Mouse (Mus musculus) right cerebral cortex, postnatal 4 days (tissue): ENCODE measurements at regions not wholly inside any gene's neighbourhood (a gene's known extent, or its start where the extent isn't known, plus 50 kb on each side); places are given as distances from the start of the nearest gene placed in this dataset.
A peak's percentile ranks its signal among the peaks of the same experiment; 100 is the strongest.

Source experiments
- DNase-seq: peaks from one replicate; pipeline ENCODE4 v3.0.0-alpha.2; 2022

GRCm38 (mm10) chr3:34885137-34885536, 234.9 kb downstream of the Sox2 start:
- DNase-seq, result no peak

- DNase-seq, result no peak
These were observed 243.2 kb downstream of the Sox2 start for GRCm38 (mm10) chr3:34893381-34893780.

- DNase-seq, result no peak
These were observed 252.9 kb downstream of the Sox2 start for GRCm38 (mm10) chr3:34903106-34903505.

- no peak for DNase-seq
These were observed 258.3 kb downstream of the Sox2 start for GRCm38 (mm10) chr3:34908489-34908888.

- no peak for DNase-seq
These were observed 259.1 kb downstream of the Sox2 start for GRCm38 (mm10) chr3:34909350-34909749.

GRCm38 (mm10) chr3:34918326-34918932, 268.2 kb downstream of the Sox2 start:
- DNase-seq, result no peak

GRCm38 (mm10) chr3:34920497-34920896, 270.3 kb downstream of the Sox2 start:
- DNase-seq, result no peak

GRCm38 (mm10) chr3:34949867-34950266, 299.7 kb downstream of the Sox2 start:
- no peak for DNase-seq

- no peak for DNase-seq
These were observed 306.0 kb downstream of the Sox2 start for GRCm38 (mm10) chr3:34956183-34956582.

GRCm38 (mm10) chr3:34959044-34959521, 308.9 kb downstream of the Sox2 start:
- peak; percentile 4 for DNase-seq

GRCm38 (mm10) chr3:34966442-34966841, 316.2 kb downstream of the Sox2 start:
- no peak for DNase-seq

GRCm38 (mm10) chr3:34967911-34968310, 317.7 kb downstream of the Sox2 start:
- DNase-seq, result no peak

GRCm38 (mm10) chr3:34971536-34971935, 321.3 kb downstream of the Sox2 start:
- no peak for DNase-seq

- DNase-seq, result no peak
These were observed 324.2 kb downstream of the Sox2 start for GRCm38 (mm10) chr3:34974371-34974770.
